Mouse (Mus musculus) kidney, adult 11 months (tissue): ENCODE data around the gene Gm3147.
"Not testable (repeated sequence)": the region's sequence is repeated elsewhere in the genome, so short reads cannot be mapped to it uniquely, and the experiment has no call there.

Source experiments
- DNase-seq: peaks from one replicate; pipeline ENCODE4 v3.0.0; 2022

Gm3147 gene

DNA sequence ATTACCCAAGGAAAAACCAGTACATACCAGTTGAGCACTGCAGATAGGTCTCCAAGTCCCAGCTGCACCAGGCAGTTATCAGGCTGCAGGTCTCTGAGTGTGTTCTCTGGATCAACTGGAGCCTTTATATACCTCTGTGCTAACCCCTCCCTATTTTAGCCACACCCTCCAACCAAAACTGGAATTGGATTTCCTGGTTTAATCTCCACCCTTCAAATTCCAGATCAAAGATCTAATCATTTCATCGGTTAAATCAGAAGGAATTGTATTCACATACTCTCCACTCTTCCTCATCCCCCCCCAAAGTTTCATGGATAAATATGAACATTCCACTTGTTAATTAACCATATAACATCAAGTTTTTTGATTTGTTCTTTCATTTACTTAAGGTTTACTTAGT lies at the start of gene Gm3147:
Gene Gm3147 (minus strand): TSS at position 101 of the 400 bp plus-strand sequence.
- DNase-seq = not testable (repeated sequence)

DNA sequence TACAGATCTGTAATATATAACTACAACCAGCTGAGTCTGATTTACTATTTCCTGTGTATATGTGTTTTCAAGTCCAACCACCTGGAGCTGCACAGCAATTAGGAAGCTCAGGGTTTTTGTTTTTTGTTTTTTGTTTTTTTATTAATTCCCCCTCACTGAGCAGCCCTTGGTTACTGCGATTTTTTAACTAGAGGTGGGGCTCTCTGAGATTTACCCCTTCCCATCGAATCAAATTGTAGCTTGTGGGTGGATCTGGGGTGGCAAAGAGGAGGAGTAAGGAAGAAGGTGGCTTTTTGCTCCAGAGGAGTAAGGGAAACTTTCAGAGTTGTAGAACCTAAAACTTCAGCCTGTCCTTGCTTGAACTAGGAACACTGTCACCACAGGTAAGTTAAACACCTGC lies 31.9 kb upstream of the Gm3147 start, which contains the start of gene Gm6205:
Gene Gm6205 (plus strand): TSS at position 301 of the 400 bp plus-strand sequence.
- not testable (repeated sequence) for DNase-seq

DNA sequence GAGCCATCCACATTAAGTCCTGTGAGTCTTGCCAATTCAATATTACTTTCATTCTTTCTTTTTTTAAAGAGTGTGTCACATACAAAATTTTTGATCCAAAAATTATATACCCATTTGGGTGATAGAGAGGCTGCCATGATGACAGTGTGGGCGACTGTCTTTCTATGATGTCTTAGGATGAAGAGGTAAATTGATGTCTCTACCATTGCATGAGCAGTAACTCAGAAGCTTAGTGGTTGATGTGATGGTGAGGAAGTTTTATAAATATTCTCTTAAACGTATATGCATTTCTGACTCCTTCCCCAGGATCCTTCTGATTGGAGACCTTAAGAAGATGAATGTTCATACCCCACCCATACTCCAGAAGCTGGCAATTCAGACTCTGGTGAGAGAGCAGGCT lies 7.5 kb upstream of the Gm3147 start, which contains the start of gene Gm6509:
Gene Gm6509 (plus strand): TSS at position 301 of the 400 bp plus-strand sequence.
- not testable (repeated sequence) for DNase-seq
